Mouse (Mus musculus): ENCODE results near the gene Tigar. TPM values are rescaled to one million over a fixed set of nuclear protein-coding genes. Genes with fewer than 3 reads are reported as not detected.

The Tigar gene
- 6.9 and 7.4 TPM in 2 replicates for polyA plus RNA-seq (2016; fragmentation: Nextera tagmentation; extraction: Ambion mirVana)

- peak; percentile 94 for DNase-seq (ENCODE audit: low spot score)
- H3K4me1 ChIP-seq (replicated peaks): peaks cover 10% of the 10 kb centered on the region
- H3K36me3 ChIP-seq: no peaks in the 10 kb centered on the region
- H3K9me3 ChIP-seq: no peaks in the 10 kb centered on the region
- peak within 1 kb of the TSS; percentile 83 for H3K27ac ChIP-seq
- H3K4me3 ChIP-seq: peak within 1 kb of the TSS; percentile 70
- H3K27me3 ChIP-seq (ENCODE audit: insufficient read depth, poor library complexity, severe bottlenecking): peaks cover 4% of the 10 kb centered on the region; the same call in 1 of the 2 replicates
- WGBS: under 1% methylated on average over 37 of the region's 37 CpGs
Measured at GRCm38 (mm10) chr6:127109402-127109930, at the start of gene Tigar. Tigar (minus strand) TSS chr6:127109557.

GRCm38 (mm10) chr6:127157321-127157720 lies 48.0 kb upstream of the Tigar start:
- peaks cover 34% of the 10 kb centered on the region for H3K4me1 ChIP-seq (replicated peaks)
- H3K27ac ChIP-seq: no peak overlapping the region
- 45% methylated on average over 1 of the region's 1 CpGs for WGBS
- no peaks in the 10 kb centered on the region for H3K36me3 ChIP-seq
- no peak for DNase-seq (ENCODE audit: low spot score)
- H3K9me3 ChIP-seq: no peaks in the 10 kb centered on the region
- peaks cover 66% of the 10 kb centered on the region for H3K27me3 ChIP-seq (ENCODE audit: insufficient read depth, poor library complexity, severe bottlenecking)
- no peak overlapping the region for H3K4me3 ChIP-seq

GRCm38 (mm10) chr6:127155468-127155867 lies 46.1 kb upstream of the Tigar start:
- H3K4me1 ChIP-seq (replicated peaks): peaks cover 53% of the 10 kb centered on the region
- no peaks in the 10 kb centered on the region for H3K36me3 ChIP-seq
- H3K9me3 ChIP-seq: no peaks in the 10 kb centered on the region
- under 1% methylated on average over 15 of the region's 15 CpGs for WGBS
- H3K27me3 ChIP-seq (ENCODE audit: insufficient read depth, poor library complexity, severe bottlenecking): peaks cover 70% of the 10 kb centered on the region
- H3K4me3 ChIP-seq: peak overlapping the region; percentile 89
- no peak overlapping the region; the same call in 1 of the 2 replicates for H3K27ac ChIP-seq
- no peak for DNase-seq (ENCODE audit: low spot score)

GRCm38 (mm10) chr6:127154708-127155268 lies 45.4 kb upstream of the Tigar start:
- Histone ChIP-seq H3K36me3 (no peaks in the 10 kb centered on the region), H3K27ac (peak overlapping the region; percentile 96), H3K4me3 (peak overlapping the region; percentile 89), H3K27me3 (ENCODE audit: insufficient read depth, poor library complexity, severe bottlenecking) (peaks cover 69% of the 10 kb centered on the region), H3K9me3 (no peaks in the 10 kb centered on the region), H3K4me1 (replicated peaks) (peaks cover 60% of the 10 kb centered on the region)
- under 1% methylated on average over 34 of the region's 34 CpGs for WGBS
- DNase-seq (ENCODE audit: low spot score): peak; percentile 88

GRCm38 (mm10) chr6:127153972-127154707 lies 44.8 kb upstream of the Tigar start:
- Histone ChIP-seq H3K27ac (peak overlapping the region; percentile 96), H3K36me3 (no peaks in the 10 kb centered on the region), H3K4me3 (peak overlapping the region; percentile 89), H3K4me1 (replicated peaks) (peaks cover 64% of the 10 kb centered on the region), H3K9me3 (no peaks in the 10 kb centered on the region), H3K27me3 (ENCODE audit: insufficient read depth, poor library complexity, severe bottlenecking) (peaks cover 63% of the 10 kb centered on the region)
- WGBS: under 1% methylated on average over 30 of the region's 30 CpGs
- no peak for DNase-seq (ENCODE audit: low spot score)

GRCm38 (mm10) chr6:127153296-127153800 lies 44.0 kb upstream of the Tigar start:
- H3K9me3 ChIP-seq: no peaks in the 10 kb centered on the region
- WGBS: under 1% methylated on average over 28 of the region's 28 CpGs
- peak; percentile 80 for DNase-seq (ENCODE audit: low spot score)
- peak overlapping the region; percentile 89 for H3K4me3 ChIP-seq
- H3K27me3 ChIP-seq (ENCODE audit: insufficient read depth, poor library complexity, severe bottlenecking): peaks cover 58% of the 10 kb centered on the region
- peaks cover 6% of the 10 kb centered on the region; the same call in 1 of the 2 replicates for H3K36me3 ChIP-seq
- peaks cover 70% of the 10 kb centered on the region for H3K4me1 ChIP-seq (replicated peaks)
- peak overlapping the region; percentile 96 for H3K27ac ChIP-seq

GRCm38 (mm10) chr6:127152106-127152951 lies 43.0 kb upstream of the Tigar start, which contains the start of gene Ccnd2:
Ccnd2 (minus strand) TSS chr6:127152193.
- peak; percentile 88 for DNase-seq (ENCODE audit: low spot score)

GRCm38 (mm10) chr6:127151565-127152105 lies 42.3 kb upstream of the Tigar start:
- DNase-seq (ENCODE audit: low spot score): peak; percentile 69
- WGBS: under 1% methylated on average over 29 of the region's 29 CpGs
- H3K27ac ChIP-seq: peak overlapping the region; percentile 96
- H3K9me3 ChIP-seq: no peaks in the 10 kb centered on the region
- H3K27me3 ChIP-seq (ENCODE audit: insufficient read depth, poor library complexity, severe bottlenecking): peaks cover 42% of the 10 kb centered on the region
- peaks cover 86% of the 10 kb centered on the region for H3K4me1 ChIP-seq (replicated peaks)
- H3K4me3 ChIP-seq: peak overlapping the region; percentile 89
- peaks cover 18% of the 10 kb centered on the region for H3K36me3 ChIP-seq

More at GRCm38 (mm10) chr6:127152106-127152951, 43.0 kb upstream of the Tigar start, which contains the start of gene Ccnd2:
- Histone ChIP-seq H3K4me3 (peak within 1 kb of the TSS; percentile 89), H3K27me3 (ENCODE audit: insufficient read depth, poor library complexity, severe bottlenecking) (peaks cover 48% of the 10 kb centered on the region), H3K9me3 (no peaks in the 10 kb centered on the region), H3K4me1 (replicated peaks) (peaks cover 80% of the 10 kb centered on the region), H3K36me3 (peaks cover 12% of the 10 kb centered on the region; the same call in 1 of the 2 replicates), H3K27ac (peak within 1 kb of the TSS; percentile 96)
- under 1% methylated on average over 40 of the region's 40 CpGs for WGBS

- Histone ChIP-seq H3K4me3 (peak overlapping the region; percentile 89), H3K9me3 (no peaks in the 10 kb centered on the region), H3K27ac (peak overlapping the region; percentile 96), H3K4me1 (replicated peaks) (peaks cover 93% of the 10 kb centered on the region), H3K36me3 (peaks cover 25% of the 10 kb centered on the region), H3K27me3 (ENCODE audit: insufficient read depth, poor library complexity, severe bottlenecking) (peaks cover 35% of the 10 kb centered on the region)
- peak; percentile 87 for DNase-seq (ENCODE audit: low spot score)
- WGBS: under 1% methylated on average over 33 of the region's 34 CpGs
Measured at GRCm38 (mm10) chr6:127150663-127151564, 41.6 kb upstream of the Tigar start.

GRCm38 (mm10) chr6:127149944-127150662 lies 40.7 kb upstream of the Tigar start:
- DNase-seq (ENCODE audit: low spot score): peak; percentile 59
- WGBS: under 1% methylated on average over 38 of the region's 38 CpGs
- Histone ChIP-seq H3K36me3 (peaks cover 33% of the 10 kb centered on the region), H3K4me1 (replicated peaks) (peaks cover 94% of the 10 kb centered on the region), H3K27ac (peak overlapping the region; percentile 96), H3K4me3 (peak overlapping the region; percentile 89), H3K27me3 (ENCODE audit: insufficient read depth, poor library complexity, severe bottlenecking) (peaks cover 28% of the 10 kb centered on the region), H3K9me3 (no peaks in the 10 kb centered on the region)

Measured in hindbrain, embryonic 10.5 days (tissue).